Mouse (Mus musculus): ENCODE measurements around the gene Krt33b. TPM values are rescaled to one million over a fixed set of nuclear protein-coding genes. Genes with fewer than 3 reads are reported as not detected.

The Krt33b gene
- total and polyA plus RNA-seq, 2 experiments = not detected

DNA sequence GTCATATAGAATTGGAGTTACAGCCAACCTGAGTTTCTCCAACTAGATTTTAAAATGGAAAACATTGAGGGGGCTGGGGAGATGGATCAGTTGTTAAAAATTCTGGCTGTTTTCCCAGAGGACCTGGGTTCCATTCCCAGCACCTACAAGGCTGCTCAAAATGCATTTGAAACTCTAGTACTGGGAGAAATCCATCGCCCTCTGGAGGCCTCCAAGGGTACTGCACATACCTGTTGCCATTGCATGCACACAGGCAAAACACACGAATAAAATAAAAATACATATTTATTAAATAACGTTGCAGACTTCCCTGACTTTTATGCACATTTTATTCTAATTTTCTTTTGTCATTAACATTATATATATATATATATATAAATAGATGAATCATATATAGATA, 23.0 kb downstream of the Krt33b start:
- WGBS = 57% methylated on average over 3 of the region's 3 CpGs

GRCm38 (mm10) chr11:100005905-100006304, 23.8 kb downstream of the Krt33b start:
- Histone ChIP-seq H3K27ac (replicated peaks; ENCODE audit: insufficient read depth, low read depth, low read length) (no peak overlapping the region), H3K27me3 (ENCODE audit: control insufficient read depth, insufficient read depth, low read length) (no peaks in the 10 kb centered on the region; the same call in 1 of the 2 replicates), H3K36me3 (ENCODE audit: control insufficient read depth, insufficient read depth, low read length) (no peaks in the 10 kb centered on the region), H3K9ac (ENCODE audit: low read depth, low read length) (no peak overlapping the region), H3K4me1 (ENCODE audit: control insufficient read depth, insufficient read depth, low read length) (no peaks in the 10 kb centered on the region), H3K79me2 (ENCODE audit: control insufficient read depth, insufficient read depth, low read length) (no peaks in the 10 kb centered on the region), H3K4me3 (ENCODE audit: insufficient read depth, low read depth, low read length) (no peak overlapping the region)
- DNase-seq (ENCODE audit: extremely low read depth, low read depth, low spot score) = no peak
- TF ChIP-seq CTCF (IDR thresholded peaks at IDR 0.05; ENCODE audit: low read depth, low read length) (no peak), POLR2A (IDR thresholded peaks at IDR 0.05; ENCODE audit: extremely low read depth, insufficient read depth, low read length) (no peak)
- 90% methylated on average over 8 of the region's 8 CpGs for whole genome bisulfite sequencing

More for the DNA sequence above, 23.0 kb downstream of the Krt33b start:
- Histone ChIP-seq H3K9ac (ENCODE audit: low read depth, low read length) (no peak overlapping the region), H3K27me3 (ENCODE audit: control insufficient read depth, insufficient read depth, low read length) (no peaks in the 10 kb centered on the region; the same call in 1 of the 2 replicates), H3K27ac (replicated peaks; ENCODE audit: insufficient read depth, low read depth, low read length) (no peak overlapping the region), H3K4me3 (ENCODE audit: insufficient read depth, low read depth, low read length) (no peak overlapping the region), H3K79me2 (ENCODE audit: control insufficient read depth, insufficient read depth, low read length) (no peaks in the 10 kb centered on the region), H3K36me3 (ENCODE audit: control insufficient read depth, insufficient read depth, low read length) (no peaks in the 10 kb centered on the region), H3K4me1 (ENCODE audit: control insufficient read depth, insufficient read depth, low read length) (no peaks in the 10 kb centered on the region)
- TF ChIP-seq CTCF (IDR thresholded peaks at IDR 0.05; ENCODE audit: low read depth, low read length) = peak; percentile 42; the same call in 1 of the 2 replicates
- TF ChIP-seq POLR2A (IDR thresholded peaks at IDR 0.05; ENCODE audit: extremely low read depth, insufficient read depth, low read length) = no peak
- DNase-seq (ENCODE audit: extremely low read depth, low read depth, low spot score) = no peak

DNA sequence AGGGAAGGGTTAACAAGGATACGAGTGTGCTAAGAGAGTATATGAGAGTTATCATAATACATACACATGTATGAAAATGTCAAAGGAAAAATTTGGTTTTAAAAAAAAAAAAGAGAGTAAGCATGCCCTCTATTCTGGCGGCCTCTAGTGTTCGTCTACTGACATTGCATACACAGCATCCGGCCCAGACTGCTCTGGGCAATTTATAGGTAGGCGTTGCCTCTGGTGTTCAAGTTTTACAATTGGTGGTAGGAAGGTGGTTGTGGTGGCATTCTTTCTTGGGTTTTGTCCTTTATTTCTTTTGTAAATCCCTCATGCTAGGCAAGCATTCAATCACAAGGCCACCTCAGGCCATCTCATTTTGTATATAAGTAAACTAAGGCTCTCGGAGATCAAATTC, 24.8 kb downstream of the Krt33b start:
- no peaks in the 10 kb centered on the region; the same call in 1 of the 2 replicates for H3K27me3 ChIP-seq (ENCODE audit: control insufficient read depth, insufficient read depth, low read length)
- H3K27ac ChIP-seq (replicated peaks; ENCODE audit: insufficient read depth, low read depth, low read length) = no peak overlapping the region
- H3K4me3 ChIP-seq (ENCODE audit: insufficient read depth, low read depth, low read length) = no peak overlapping the region
- no peaks in the 10 kb centered on the region for H3K79me2 ChIP-seq (ENCODE audit: control insufficient read depth, insufficient read depth, low read length)
- no peaks in the 10 kb centered on the region for H3K36me3 ChIP-seq (ENCODE audit: control insufficient read depth, insufficient read depth, low read length)
- no peak overlapping the region for H3K9ac ChIP-seq (ENCODE audit: low read depth, low read length)
- TF ChIP-seq POLR2A (IDR thresholded peaks at IDR 0.05; ENCODE audit: extremely low read depth, insufficient read depth, low read length) (no peak), CTCF (IDR thresholded peaks at IDR 0.05; ENCODE audit: low read depth, low read length) (peak; percentile 64)
- peak; percentile 20 for DNase-seq (ENCODE audit: extremely low read depth, low read depth, low spot score)
- 20% methylated on average over 6 of the region's 6 CpGs for WGBS
- no peaks in the 10 kb centered on the region for H3K4me1 ChIP-seq (ENCODE audit: control insufficient read depth, insufficient read depth, low read length)

DNA sequence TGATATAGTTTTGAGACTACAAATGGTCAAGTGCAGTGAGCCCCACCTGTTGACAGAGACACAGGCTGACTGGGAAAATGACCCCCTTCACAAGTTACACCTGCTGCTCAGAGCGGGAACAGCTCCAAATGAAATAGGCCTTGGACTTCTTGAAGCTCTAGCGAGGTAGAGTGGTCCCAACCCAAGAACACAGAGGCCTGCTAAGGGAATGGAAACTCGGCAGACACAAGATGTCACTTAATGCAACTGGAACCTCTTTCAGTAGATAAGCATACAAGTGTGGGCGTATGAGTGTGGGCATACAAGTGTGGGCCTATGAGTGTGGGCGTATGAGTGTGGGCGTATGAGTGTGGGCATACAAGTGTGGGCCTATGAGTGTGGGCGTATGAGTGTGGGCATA, 30.6 kb downstream of the Krt33b start:
- Histone ChIP-seq H3K4me1 (ENCODE audit: control insufficient read depth, insufficient read depth, low read length) (no peaks in the 10 kb centered on the region), H3K4me3 (ENCODE audit: insufficient read depth, low read depth, low read length) (no peak overlapping the region), H3K79me2 (ENCODE audit: control insufficient read depth, insufficient read depth, low read length) (no peaks in the 10 kb centered on the region), H3K36me3 (ENCODE audit: control insufficient read depth, insufficient read depth, low read length) (no peaks in the 10 kb centered on the region), H3K27ac (replicated peaks; ENCODE audit: insufficient read depth, low read depth, low read length) (no peak overlapping the region), H3K27me3 (ENCODE audit: control insufficient read depth, insufficient read depth, low read length) (peaks cover 4% of the 10 kb centered on the region; the same call in 1 of the 2 replicates), H3K9ac (ENCODE audit: low read depth, low read length) (no peak overlapping the region)
- 95% methylated on average over 7 of the region's 7 CpGs for WGBS
- TF ChIP-seq POLR2A (IDR thresholded peaks at IDR 0.05; ENCODE audit: extremely low read depth, insufficient read depth, low read length) (no peak), CTCF (IDR thresholded peaks at IDR 0.05; ENCODE audit: low read depth, low read length) (no peak)
- no peak for DNase-seq (ENCODE audit: extremely low read depth, low read depth, low spot score)

DNA sequence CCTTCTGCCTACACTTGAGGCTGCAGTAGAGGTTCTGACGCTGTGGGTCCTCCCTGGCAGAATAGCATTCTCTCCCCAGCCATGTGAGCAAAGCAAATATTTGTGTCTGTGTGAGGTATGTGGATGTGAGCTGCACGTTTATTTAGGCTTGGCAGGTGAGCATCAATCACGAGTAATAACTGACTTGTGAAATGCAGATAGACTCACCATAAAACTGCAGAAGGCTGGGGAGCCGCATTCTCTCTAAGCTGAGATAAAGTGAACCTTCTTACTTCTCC, 35.3 kb downstream of the Krt33b start:
- peaks cover 7% of the 10 kb centered on the region; the same call in 1 of the 2 replicates for H3K27me3 ChIP-seq (ENCODE audit: control insufficient read depth, insufficient read depth, low read length)
- H3K36me3 ChIP-seq (ENCODE audit: control insufficient read depth, insufficient read depth, low read length) = no peaks in the 10 kb centered on the region
- DNase-seq (ENCODE audit: extremely low read depth, low read depth, low spot score) = no peak
- H3K4me3 ChIP-seq (ENCODE audit: insufficient read depth, low read depth, low read length) = no peak overlapping the region
- no peak overlapping the region for H3K27ac ChIP-seq (replicated peaks; ENCODE audit: insufficient read depth, low read depth, low read length)
- 19% methylated on average over 4 of the region's 4 CpGs for WGBS
- no peak overlapping the region for H3K9ac ChIP-seq (ENCODE audit: low read depth, low read length)
- TF ChIP-seq POLR2A (IDR thresholded peaks at IDR 0.05; ENCODE audit: extremely low read depth, insufficient read depth, low read length) = no peak
- no peak for TF ChIP-seq CTCF (IDR thresholded peaks at IDR 0.05; ENCODE audit: low read depth, low read length)
- H3K4me1 ChIP-seq (ENCODE audit: control insufficient read depth, insufficient read depth, low read length) = no peaks in the 10 kb centered on the region
- H3K79me2 ChIP-seq (ENCODE audit: control insufficient read depth, insufficient read depth, low read length) = no peaks in the 10 kb centered on the region

- Histone ChIP-seq H3K4me3 (ENCODE audit: insufficient read depth, low read depth, low read length) (no peak within 1 kb of the TSS), H3K36me3 (ENCODE audit: control insufficient read depth, insufficient read depth, low read length) (no peaks in the 10 kb centered on the region), H3K79me2 (ENCODE audit: control insufficient read depth, insufficient read depth, low read length) (no peaks in the 10 kb centered on the region), H3K27ac (replicated peaks; ENCODE audit: insufficient read depth, low read depth, low read length) (no peak within 1 kb of the TSS), H3K9ac (ENCODE audit: low read depth, low read length) (no peak within 1 kb of the TSS), H3K27me3 (ENCODE audit: control insufficient read depth, insufficient read depth, low read length) (peaks cover 7% of the 10 kb centered on the region; the same call in 1 of the 2 replicates), H3K4me1 (ENCODE audit: control insufficient read depth, insufficient read depth, low read length) (no peaks in the 10 kb centered on the region)
- WGBS = 11% methylated on average over 26 of the region's 26 CpGs
- TF ChIP-seq CTCF (IDR thresholded peaks at IDR 0.05; ENCODE audit: low read depth, low read length) (no peak), POLR2A (IDR thresholded peaks at IDR 0.05; ENCODE audit: extremely low read depth, insufficient read depth, low read length) (no peak)
- DNase-seq (ENCODE audit: extremely low read depth, low read depth, low spot score) = no peak
These were observed 35.9 kb downstream of the Krt33b start, which contains the start of gene Krtap17-1 for GRCm38 (mm10) chr11:99993620-99994383. TSS of gene Krtap17-1 (minus strand) at chr11:99993994.

All from liver, adult 2 months (tissue).